Comparison of ENCODE assay signal across 7 mouse cellular contexts in the genomic region with DNA sequence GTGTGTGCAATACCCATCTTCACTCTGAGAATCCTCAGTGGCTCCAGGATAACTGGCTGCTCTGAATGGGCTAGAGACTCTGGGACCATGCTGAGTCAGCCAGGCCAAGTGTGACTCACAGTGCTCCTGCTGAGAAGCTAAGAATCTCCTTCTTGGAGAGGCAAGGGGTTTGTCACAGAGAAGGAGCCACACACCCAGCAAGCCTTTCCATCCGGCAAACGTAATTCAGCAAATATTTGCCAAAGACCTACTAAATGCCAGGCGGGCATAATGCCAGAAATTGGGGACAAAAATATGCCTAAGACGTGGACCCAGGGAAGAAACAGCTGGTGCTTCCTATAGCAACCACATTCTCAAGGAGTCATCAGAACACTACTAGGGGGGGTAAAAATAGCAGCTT.
DNase-seq lines count a peak whose midpoint lies in the region; ATAC-seq lines count a peak whose summit lies in the region.

No protein-coding gene starts in this region.

- H3K9me3 ChIP-seq in kidney, embryonic 14.5 days (ENCODE audit: control insufficient read depth, low read length), result no peaks in the 10 kb centered on the region
- H3K9me3 ChIP-seq in embryonic facial prominence, embryonic 15.5 days (replicated peaks), result no peaks in the 10 kb centered on the region
- no peaks in the 10 kb centered on the region for H3K9me3 ChIP-seq in liver, embryonic 11.5 days (ENCODE audit: control insufficient read depth, low read length)

- no peak for ATAC-seq in kidney, embryonic 14.5 days (ENCODE audit: low FRiP score, low TSS enrichment)
- ATAC-seq in embryonic facial prominence, embryonic 15.5 days (ENCODE audit: insufficient number of reproducible peaks, low FRiP score, low TSS enrichment, low read depth), result peak; percentile 29; the same call in 1 of the 2 replicates
- no peak for ATAC-seq in liver, embryonic 11.5 days (replicated peaks; ENCODE audit: low FRiP score)

- no peaks in the 10 kb centered on the region for H3K27me3 ChIP-seq in kidney, embryonic 14.5 days (ENCODE audit: control insufficient read depth, insufficient read depth, low read length)
- H3K27me3 ChIP-seq in embryonic facial prominence, embryonic 15.5 days, result no peaks in the 10 kb centered on the region
- H3K27me3 ChIP-seq in liver, embryonic 11.5 days (replicated peaks; ENCODE audit: control insufficient read depth, insufficient read depth, low read length), result no peaks in the 10 kb centered on the region

- H3K36me3 ChIP-seq in kidney, embryonic 14.5 days (ENCODE audit: control insufficient read depth, insufficient read depth, low read length), result no peaks in the 10 kb centered on the region
- no peaks in the 10 kb centered on the region for H3K36me3 ChIP-seq in embryonic facial prominence, embryonic 15.5 days
- H3K36me3 ChIP-seq in liver, embryonic 11.5 days (ENCODE audit: control insufficient read depth, insufficient read depth, low read length), result no peaks in the 10 kb centered on the region

- H3K9ac ChIP-seq in kidney, embryonic 14.5 days (ENCODE audit: low read depth, low read length), result no peak overlapping the region
- no peak overlapping the region for H3K9ac ChIP-seq in embryonic facial prominence, embryonic 15.5 days
- no peak overlapping the region for H3K9ac ChIP-seq in liver, embryonic 11.5 days (ENCODE audit: low read depth, low read length)

- no peak overlapping the region for H3K4me3 ChIP-seq in kidney, embryonic 14.5 days (ENCODE audit: low read length)
- H3K4me3 ChIP-seq in embryonic facial prominence, embryonic 15.5 days (replicated peaks), result no peak overlapping the region
- H3K4me3 ChIP-seq in liver, embryonic 11.5 days (ENCODE audit: low read depth, low read length), result no peak overlapping the region

- no peaks in the 10 kb centered on the region for H3K4me1 ChIP-seq in kidney, embryonic 14.5 days (ENCODE audit: control insufficient read depth, insufficient read depth, low read length)
- H3K4me1 ChIP-seq in embryonic facial prominence, embryonic 15.5 days, result peaks cover 12% of the 10 kb centered on the region; the same call in 1 of the 2 replicates
- H3K4me1 ChIP-seq in liver, embryonic 11.5 days (replicated peaks; ENCODE audit: control insufficient read depth, insufficient read depth, low read length), result no peaks in the 10 kb centered on the region

- peak; percentile 6 to 13 for DNase-seq in kidney, postnatal 4 days
- peak; percentile 79 for DNase-seq in adrenal gland, adult 2 months
- DNase-seq in lung, postnatal 10 days, result peak; percentile 48
- DNase-seq in natural killer cell, adult 2 months (ENCODE audit: low spot score in 2 of 2), result no peak
- DNase-seq in liver, embryonic 11.5 days (ENCODE audit: low spot score), result no peak

- no peak overlapping the region for H3K27ac ChIP-seq in kidney, embryonic 14.5 days (ENCODE audit: low read depth, low read length)
- H3K27ac ChIP-seq in embryonic facial prominence, embryonic 15.5 days (replicated peaks), result no peak overlapping the region
- H3K27ac ChIP-seq in liver, embryonic 11.5 days (ENCODE audit: low read depth, low read length), result no peak overlapping the region

- WGBS in kidney, embryonic 14.5 days, result 83% methylated on average over 4 of the region's 4 CpGs
- WGBS in embryonic facial prominence, embryonic 15.5 days, result 39% methylated on average over 4 of the region's 4 CpGs
- WGBS in liver, embryonic 11.5 days, result 68% methylated on average over 4 of the region's 4 CpGs

- H3K4me2 ChIP-seq in kidney, embryonic 14.5 days (replicated peaks; ENCODE audit: low read depth, low read length), result no peak overlapping the region
- H3K4me2 ChIP-seq in embryonic facial prominence, embryonic 15.5 days (replicated peaks), result no peak overlapping the region
- no peak overlapping the region for H3K4me2 ChIP-seq in liver, embryonic 11.5 days

Comparison
In these comparisons a context has a peak if more than half of its experiments do, and no peak if none do; other contexts are left out.
1. DNase-seq: peak in kidney, postnatal 4 days (2 of 2), adrenal gland, adult 2 months (single experiment) and lung, postnatal 10 days (single experiment); none in natural killer cell, adult 2 months (0 of 2) and liver, embryonic 11.5 days (single experiment).